Comparison of ENCODE assay signal across 16 mouse cellular contexts in genomic region chr6:23255161-23255560, GRCm38 (mm10). TPM values are rescaled to one million over a fixed set of nuclear protein-coding genes. Genes with fewer than 3 reads are reported as not detected.
"Had no signal": no experiment of that assay in that cellular context is flagged by ENCODE, and none has a peak within 500 bp of the region (broad histone marks: within the 10 kb centered on the region; RNA-seq: fewer than 3 reads in every experiment).

No protein-coding gene starts in this region.

- H3K9me3 ChIP-seq: liver, embryonic 15.5 days had no signal

- H3K4me3 ChIP-seq: layer of hippocampus, adult 2 months; liver, embryonic 15.5 days had no signal

- ATAC-seq: lung, postnatal 0 days had no signal

- H3K4me1 ChIP-seq: liver, embryonic 15.5 days had no signal

- H3K36me3 ChIP-seq: liver, embryonic 15.5 days had no signal

- H3K4me2 ChIP-seq: liver, embryonic 11.5 days; liver, embryonic 15.5 days had no signal

- H3K27ac ChIP-seq: layer of hippocampus, adult 2 months; liver, embryonic 15.5 days had no signal

- DNase-seq: kidney, postnatal 10 days; kidney, postnatal 4 days; lung, adult 2 months; lung, postnatal 36 days; spleen, adult 18-20 months; thymus, adult 18-20 months; thymus, postnatal 14 days had no signal

- H3K9ac ChIP-seq: liver, embryonic 15.5 days had no signal

RNA-seq across cellular contexts. Expression of gene Fezf1, which starts 7.0 kb away (rescaled TPM):
- total RNA-seq: layer of hippocampus, adult 2 months; layer of hippocampus, postnatal 10 days; neutrophil, adult 5-6 weeks had no signal
- polyA plus RNA-seq: kidney, embryonic 14.5 days; liver, embryonic 11.5 days; lung, postnatal 0 days; neural tube, embryonic 11.5 days; stomach, embryonic 14.5 days had no signal
